Mouse (Mus musculus) brain, adult 10 weeks (tissue): Measurements from ENCODE around the gene Ampd2. TPM values are rescaled to one million over a fixed set of nuclear protein-coding genes. Genes with fewer than 3 reads are reported as not detected.

Experiments used
- polyA plus RNA-seq: library from polyadenylated mRNA; stranded (reverse); fragments of 350-450 nt; fragmentation: Illumina TruSeq; extraction: RNeasy Lipid Tissue Mini Kit (QIAGEN cat#74804); gene quantifications from one replicate; pipeline ENCODE4 v1.2.3, GENCODE M21; 2015; ENCODE audit warnings: low read depth, low replicate concordance

Gene Ampd2
- 48.7 TPM for polyA plus RNA-seq

GRCm38 (mm10) chr3:108086470-108086979 lies at the start of gene Ampd2:
Gene Ampd2, minus strand, starts transcription at chr3:108086651.

GRCm38 (mm10) chr3:108092536-108093115 lies 6.2 kb upstream of the Ampd2 start, which contains the start of gene Gnat2:
Gene Gnat2, plus strand, starts transcription at chr3:108092789.

GRCm38 (mm10) chr3:108044394-108045140 lies 41.9 kb downstream of the Ampd2 start, which contains the start of gene Gstm4:
Gene Gstm4, minus strand, starts transcription at chr3:108044894.

Other genes starting within 250 kb of the Ampd2 start
- not detected for gene Eps8l3, start 209.4 kb downstream of the Ampd2 start, polyA plus RNA-seq
- gene Gstm5, start 190.8 kb downstream of the Ampd2 start, polyA plus RNA-seq = 496 TPM
- 39.0 TPM for gene Gstm7, start 154.8 kb downstream of the Ampd2 start, polyA plus RNA-seq
- 13.1 TPM for gene Gstm6, start 142.9 kb downstream of the Ampd2 start, polyA plus RNA-seq
- gene Gstm3, start 117.4 kb downstream of the Ampd2 start, polyA plus RNA-seq = not detected
- gene Gstm2, start 100.2 kb downstream of the Ampd2 start, polyA plus RNA-seq = 4.4 TPM
- 334 TPM for gene Gstm1, start 68.7 kb downstream of the Ampd2 start, polyA plus RNA-seq
- gene Gstm4, start 41.8 kb downstream of the Ampd2 start, polyA plus RNA-seq = 11.8 TPM
- gene Gnat2, start 6.1 kb upstream of the Ampd2 start, polyA plus RNA-seq = not detected
- 29.1 TPM for gene Gnai3, start 59.5 kb upstream of the Ampd2 start, polyA plus RNA-seq
- gene Gpr61, start 68.2 kb upstream of the Ampd2 start, polyA plus RNA-seq = 11.3 TPM
- gene Amigo1, start 99.7 kb upstream of the Ampd2 start, polyA plus RNA-seq = 48.1 TPM
- 18.0 TPM for gene Cyb561d1, start 114.6 kb upstream of the Ampd2 start, polyA plus RNA-seq
- gene Atxn7l2, start 124.3 kb upstream of the Ampd2 start, polyA plus RNA-seq = 19.3 TPM
- gene Sypl2, start 140.0 kb upstream of the Ampd2 start, polyA plus RNA-seq = 1.3 TPM
- gene Psma5, start 170.3 kb upstream of the Ampd2 start, polyA plus RNA-seq = 183 TPM
- 184 TPM for gene Sort1, start 197.4 kb upstream of the Ampd2 start, polyA plus RNA-seq